Mouse (Mus musculus) liver, adult 2 months (tissue): ENCODE measurements at regions not wholly inside any gene's neighbourhood (a gene's known extent, or its start where the extent isn't known, plus 50 kb on each side); places are given as distances from the start of the nearest gene placed in this dataset.
"Not testable (repeated sequence)": the region's sequence is repeated elsewhere in the genome, so short reads cannot be mapped to it uniquely, and the experiment has no call there.

Experiments
- DNase-seq: peaks from one replicate; pipeline ENCODE4 v3.0.0-alpha.2; 2011; ENCODE audit warnings: low read depth, low spot score; ENCODE audit errors: extremely low read depth
- H3K27ac ChIP-seq: fragments of 200-500 bp; replicated peaks from 2 replicates; pipeline ENCODE4 v1.5.1; 2012; ENCODE audit warnings: low read depth, mild to moderate bottlenecking, control low read depth, inconsistent platforms, low read length; ENCODE audit not compliant: insufficient read depth
- H3K27me3 ChIP-seq: fragments of 200-500 bp; 2 replicates; pipeline ENCODE4 v1.6.1; 2012; ENCODE audit warnings: mild to moderate bottlenecking, moderate library complexity, low read length, inconsistent platforms; ENCODE audit not compliant: control insufficient read depth, insufficient read depth
- H3K36me3 ChIP-seq: fragments of 200-500 bp; 2 replicates; pipeline ENCODE4 v1.6.1; 2012; ENCODE audit warnings: low read length, inconsistent platforms; ENCODE audit not compliant: control insufficient read depth, insufficient read depth
- H3K4me1 ChIP-seq: fragments of 200-500 bp; 2 replicates; pipeline ENCODE4 v1.6.1; 2011; ENCODE audit warnings: low read length; ENCODE audit not compliant: control insufficient read depth, insufficient read depth
- H3K4me3 ChIP-seq: fragments of 200-500 bp; 2 replicates; pipeline ENCODE4 v1.5.1; 2011; ENCODE audit warnings: low read depth, mild to moderate bottlenecking, control low read depth, low read length, moderate library complexity; ENCODE audit not compliant: insufficient read depth
- H3K79me2 ChIP-seq: fragments of 200-500 bp; 2 replicates; pipeline ENCODE4 v1.6.1; 2012; ENCODE audit warnings: inconsistent platforms, mild to moderate bottlenecking, low read length, moderate library complexity; ENCODE audit not compliant: control insufficient read depth, insufficient read depth
- H3K9ac ChIP-seq: fragments of 200-500 bp; 2 replicates; pipeline ENCODE4 v1.6.1; 2012; ENCODE audit warnings: low read depth, mild to moderate bottlenecking, control low read depth, inconsistent platforms, low read length
- CTCF ChIP-seq: fragments of 200-500 bp; IDR thresholded peaks from 2 replicates; pipeline ENCODE4 v1.5.1; 2011; ENCODE audit warnings: low read depth, low read length, control low read depth
- POLR2A ChIP-seq: fragments of 200-500 bp; IDR thresholded peaks from 2 replicates; pipeline ENCODE4 v1.6.1; 2011; ENCODE audit warnings: low read length, control low read depth; ENCODE audit not compliant: insufficient read depth; ENCODE audit errors: extremely low read depth
- WGBS: fragments of 180-500 bp; shearing (Covaris S2); methylation state at CpG from one replicate; pipeline ENCODE4 v1.1.7; 2018; 5-methylcytosine and 5-hydroxymethylcytosine counted together

DNA sequence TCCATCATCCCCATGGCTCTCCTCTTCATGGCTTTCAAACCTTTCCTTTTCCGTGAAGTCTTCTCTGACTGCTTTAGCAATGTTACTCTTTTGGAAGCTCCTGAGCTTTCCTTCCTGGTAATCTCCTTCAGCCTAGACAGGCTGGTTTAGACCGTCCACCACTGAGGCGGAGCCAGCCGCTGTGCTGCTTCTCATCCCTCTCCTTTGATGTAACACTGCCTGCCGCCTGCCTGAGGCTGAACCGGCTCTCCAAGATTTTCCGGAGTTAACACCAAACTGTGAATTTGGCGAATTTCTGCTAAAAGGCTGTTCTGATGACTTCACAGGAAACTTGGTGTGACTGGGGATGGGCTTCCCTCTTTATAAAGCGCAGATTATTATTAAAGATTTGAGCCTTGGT, 125.6 kb upstream of the Ranbp3l start:
- no peak overlapping the region for H3K9ac ChIP-seq
- H3K4me3 ChIP-seq, result no peak overlapping the region
- WGBS, result 42% methylated on average over 9 of the region's 9 CpGs
- TF ChIP-seq POLR2A, result no peak
- no peak for TF ChIP-seq CTCF
- H3K27me3 ChIP-seq, result no peaks in the 10 kb centered on the region
- no peaks in the 10 kb centered on the region for H3K79me2 ChIP-seq
- DNase-seq, result no peak
- H3K4me1 ChIP-seq, result no peaks in the 10 kb centered on the region
- no peak overlapping the region for H3K27ac ChIP-seq
- H3K36me3 ChIP-seq, result no peaks in the 10 kb centered on the region

DNA sequence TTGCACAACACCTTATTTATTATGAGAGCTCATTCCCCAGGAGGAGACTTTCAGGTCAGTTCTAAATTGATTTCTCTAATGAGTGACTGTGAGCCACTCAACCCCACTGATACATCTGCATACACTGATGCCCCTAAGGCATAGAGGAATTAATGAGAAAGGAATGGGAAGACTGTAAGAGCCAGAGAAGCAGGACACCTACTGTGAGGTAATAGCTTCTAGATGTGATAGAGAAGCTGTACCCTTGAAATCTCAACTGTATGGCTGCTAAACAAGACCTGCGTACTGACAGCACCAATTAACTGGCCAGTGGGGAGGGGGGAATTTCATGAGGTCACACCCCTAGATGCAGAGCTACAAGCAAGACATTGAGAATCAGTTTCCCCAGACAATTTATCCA, 128.3 kb upstream of the Ranbp3l start:
- TF ChIP-seq POLR2A (no peak), CTCF (no peak)
- Histone ChIP-seq H3K27ac (no peak overlapping the region), H3K27me3 (no peaks in the 10 kb centered on the region), H3K9ac (no peak overlapping the region), H3K4me1 (no peaks in the 10 kb centered on the region), H3K79me2 (no peaks in the 10 kb centered on the region), H3K4me3 (no peak overlapping the region), H3K36me3 (no peaks in the 10 kb centered on the region)
- no peak for DNase-seq
- WGBS, result 96% methylated on average over 1 of the region's 1 CpGs

DNA sequence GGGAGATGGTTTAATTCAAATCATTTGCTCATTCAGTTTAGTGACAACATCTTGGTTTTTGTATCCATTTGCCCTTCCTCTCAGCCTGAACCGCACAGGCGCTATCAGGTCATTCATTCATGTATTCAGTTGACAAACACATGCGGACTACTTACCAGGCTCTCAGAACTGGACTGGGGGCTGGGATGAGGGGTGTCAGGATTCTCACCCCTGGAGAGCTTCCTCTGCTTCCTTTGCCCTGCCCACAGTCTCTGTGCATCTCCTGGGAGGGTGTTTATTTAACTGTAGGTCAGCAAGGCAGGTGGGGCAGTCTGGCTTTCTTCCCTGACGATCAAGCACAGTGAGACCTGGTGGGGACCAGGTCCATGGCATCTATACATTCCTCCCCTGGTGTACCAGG, 123.6 kb upstream of the Slc1a3 start:
- H3K27ac ChIP-seq, result no peak overlapping the region
- DNase-seq, result no peak
- no peak overlapping the region for H3K9ac ChIP-seq
- no peaks in the 10 kb centered on the region for H3K79me2 ChIP-seq
- 83% methylated on average over 4 of the region's 4 CpGs for WGBS
- no peak overlapping the region for H3K4me3 ChIP-seq
- H3K36me3 ChIP-seq, result no peaks in the 10 kb centered on the region
- no peaks in the 10 kb centered on the region for H3K27me3 ChIP-seq
- no peak for TF ChIP-seq CTCF
- TF ChIP-seq POLR2A, result no peak
- no peaks in the 10 kb centered on the region for H3K4me1 ChIP-seq

DNA sequence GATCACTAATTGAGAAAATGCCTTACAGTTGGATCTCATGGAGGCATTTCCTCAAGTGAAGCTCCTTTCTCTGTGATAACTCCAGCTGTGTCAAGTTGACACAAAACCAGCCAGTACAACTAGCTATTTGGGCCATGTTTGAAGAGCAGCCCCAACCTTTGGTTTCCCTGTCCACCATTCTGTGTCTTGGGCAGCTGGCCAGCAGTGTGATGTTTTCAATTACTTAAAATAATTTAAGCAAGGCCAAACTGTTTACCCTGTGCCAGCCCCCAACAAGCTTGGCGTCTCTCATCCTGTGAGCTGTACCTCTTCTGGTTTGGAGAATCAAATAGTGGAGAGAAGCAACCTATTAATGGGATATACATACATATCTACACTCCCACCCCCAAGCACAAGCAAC, 122.4 kb upstream of the Slc1a3 start:
- no peak overlapping the region for H3K9ac ChIP-seq
- H3K27ac ChIP-seq, result no peak overlapping the region
- no peaks in the 10 kb centered on the region for H3K4me1 ChIP-seq
- TF ChIP-seq CTCF, result no peak
- TF ChIP-seq POLR2A, result no peak
- no peaks in the 10 kb centered on the region for H3K36me3 ChIP-seq
- H3K4me3 ChIP-seq, result no peak overlapping the region
- H3K79me2 ChIP-seq, result no peaks in the 10 kb centered on the region
- DNase-seq, result no peak
- H3K27me3 ChIP-seq, result no peaks in the 10 kb centered on the region
- WGBS, result 65% methylated on average over 1 of the region's 1 CpGs

DNA sequence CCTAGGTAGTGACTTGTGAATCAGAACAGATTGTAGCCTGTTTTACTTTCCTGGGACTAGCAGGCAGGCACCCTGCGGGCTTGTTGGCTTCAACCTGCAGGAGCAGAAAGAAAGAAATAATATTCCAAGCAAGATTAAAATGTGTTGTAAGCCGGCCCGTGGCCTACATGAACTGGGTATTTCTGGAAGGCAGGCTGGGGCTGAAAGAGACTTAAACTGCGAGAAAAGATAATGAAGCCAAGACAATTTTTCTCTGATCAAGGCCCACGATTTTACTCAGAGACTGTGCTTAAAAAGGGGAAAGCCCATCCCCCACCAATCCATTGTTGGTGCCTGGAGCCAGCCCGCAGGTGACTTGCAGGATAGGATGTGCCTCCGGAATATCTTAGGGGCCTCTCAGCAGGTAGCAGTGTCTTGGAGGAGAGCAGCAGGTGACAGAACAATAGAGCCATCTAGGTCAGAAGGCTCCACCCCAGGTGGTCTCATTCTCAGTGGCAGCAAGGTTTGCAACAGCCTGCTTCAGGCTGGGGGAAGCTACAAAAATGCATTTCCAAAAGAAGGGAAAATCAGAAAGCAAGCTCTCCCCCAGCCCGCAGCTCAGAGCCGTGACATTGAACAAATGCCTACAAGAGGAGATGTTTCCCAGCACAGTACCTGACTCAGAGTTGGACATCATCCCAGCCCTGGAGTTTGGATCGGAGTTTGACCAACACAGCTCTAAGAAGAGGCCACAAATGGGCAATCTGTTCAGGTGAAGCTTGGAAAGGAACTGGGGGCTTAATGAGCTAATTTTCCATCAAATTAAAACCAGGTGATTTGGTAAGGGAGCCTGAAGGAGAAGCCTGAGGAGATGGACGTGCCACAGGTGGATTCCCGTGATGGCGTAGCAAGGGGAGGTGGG, 121.4 kb upstream of the Slc1a3 start:
- WGBS, result 62% methylated on average over 13 of the region's 13 CpGs
- TF ChIP-seq POLR2A (no peak), CTCF (no peak)

DNA sequence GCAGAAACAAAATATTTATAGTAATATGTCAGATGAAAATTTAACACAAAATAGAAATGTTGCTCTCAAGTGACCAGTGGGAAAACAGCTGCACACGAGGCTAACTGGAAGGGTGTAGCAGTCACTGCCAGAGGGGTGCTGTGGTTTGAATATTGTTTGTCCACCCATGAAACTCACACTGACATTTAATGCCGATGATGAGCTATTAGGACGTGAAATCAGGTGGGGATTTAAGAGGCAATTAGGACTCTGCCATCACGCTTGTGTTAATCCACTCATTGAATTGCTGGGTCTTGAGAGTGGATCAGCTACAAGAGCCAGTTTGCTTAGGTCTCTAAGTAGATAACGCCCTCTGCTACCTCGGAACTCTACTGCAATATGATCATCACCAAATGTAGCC, 114.3 kb upstream of the Slc1a3 start:
- 82% methylated on average over 6 of the region's 6 CpGs for WGBS
- Histone ChIP-seq H3K27ac (no peak overlapping the region), H3K9ac (no peak overlapping the region), H3K27me3 (no peaks in the 10 kb centered on the region), H3K36me3 (no peaks in the 10 kb centered on the region), H3K4me1 (no peaks in the 10 kb centered on the region), H3K79me2 (no peaks in the 10 kb centered on the region), H3K4me3 (no peak overlapping the region)
- no peak for DNase-seq
- TF ChIP-seq POLR2A (no peak), CTCF (no peak)

More for the DNA sequence above, 121.4 kb upstream of the Slc1a3 start:
- no peak for DNase-seq
- Histone ChIP-seq H3K4me1 (no peaks in the 10 kb centered on the region), H3K27me3 (no peaks in the 10 kb centered on the region), H3K27ac (no peak overlapping the region), H3K4me3 (no peak overlapping the region), H3K79me2 (no peaks in the 10 kb centered on the region), H3K9ac (no peak overlapping the region), H3K36me3 (no peaks in the 10 kb centered on the region)

DNA sequence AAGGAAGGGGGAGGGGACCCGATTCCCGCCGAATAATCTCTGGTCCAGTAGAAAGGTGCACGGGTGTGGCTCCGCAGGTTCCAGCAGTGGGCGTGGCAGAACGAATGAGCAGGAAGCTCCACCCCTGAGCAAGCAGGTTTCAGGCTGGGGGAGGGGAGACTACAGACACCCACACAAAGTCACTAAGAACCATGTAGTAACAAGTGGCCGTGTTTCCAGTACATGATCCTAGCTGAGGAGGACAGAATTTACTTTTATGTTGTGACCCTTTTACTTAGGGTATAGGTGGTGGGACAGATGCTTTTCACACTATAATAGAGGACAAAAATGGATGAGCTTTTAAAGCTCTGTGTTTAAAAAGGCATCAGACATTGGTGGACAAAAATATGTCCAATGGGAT, 112.2 kb upstream of the Slc1a3 start:
- H3K4me3 ChIP-seq, DNase-seq, H3K27ac ChIP-seq, H3K9ac ChIP-seq, H3K27me3 ChIP-seq, H3K4me1 ChIP-seq, H3K36me3 ChIP-seq, H3K79me2 ChIP-seq: not testable (repeated sequence)
- WGBS, result 87% methylated on average over 3 of the region's 8 CpGs
